Mouse (Mus musculus): ENCODE results near the gene Atp5g2. TPM values are rescaled to one million over a fixed set of nuclear protein-coding genes. Genes with fewer than 3 reads are reported as not detected.

Atp5g2 gene
- polyA plus RNA-seq, 1 experiment from 2014 or later, result 56.8 TPM

DNA sequence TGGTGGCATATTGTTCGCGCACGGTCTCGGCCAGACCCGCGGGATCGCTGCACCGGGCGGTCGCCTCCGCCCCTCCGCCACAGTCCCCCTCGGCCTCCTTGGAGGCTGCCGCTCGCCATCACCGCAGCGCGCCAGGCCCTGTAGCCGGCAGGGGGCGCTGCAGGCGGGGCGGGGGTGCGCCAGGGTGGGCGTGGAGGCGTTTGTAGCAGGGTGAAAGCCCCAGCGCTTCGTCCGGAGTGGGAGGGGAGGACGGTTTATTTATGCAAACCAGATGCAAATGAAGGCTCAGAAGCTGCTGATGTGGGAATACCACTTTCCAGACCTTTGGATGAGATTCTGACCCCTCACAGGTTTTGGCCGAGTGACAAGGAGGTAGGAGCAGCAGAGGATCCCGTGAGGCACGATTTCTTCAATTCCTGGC, 20.8 kb upstream of the Atp5g2 start:
- Histone ChIP-seq H3K27ac (replicated peaks) (peak overlapping the region; percentile 85), H3K4me2 (replicated peaks) (peak overlapping the region; percentile 78), H3K27me3 (peaks cover 41% of the 10 kb centered on the region), H3K4me1 (peaks cover 37% of the 10 kb centered on the region), H3K9me3 (no peaks in the 10 kb centered on the region), H3K4me3 (peak overlapping the region; percentile 51), H3K36me3 (no peaks in the 10 kb centered on the region), H3K9ac (replicated peaks) (peak overlapping the region; percentile 58)
- WGBS, result under 1% methylated on average over 32 of the region's 32 CpGs
- ATAC-seq (replicated peaks), result peak; percentile 84

DNA sequence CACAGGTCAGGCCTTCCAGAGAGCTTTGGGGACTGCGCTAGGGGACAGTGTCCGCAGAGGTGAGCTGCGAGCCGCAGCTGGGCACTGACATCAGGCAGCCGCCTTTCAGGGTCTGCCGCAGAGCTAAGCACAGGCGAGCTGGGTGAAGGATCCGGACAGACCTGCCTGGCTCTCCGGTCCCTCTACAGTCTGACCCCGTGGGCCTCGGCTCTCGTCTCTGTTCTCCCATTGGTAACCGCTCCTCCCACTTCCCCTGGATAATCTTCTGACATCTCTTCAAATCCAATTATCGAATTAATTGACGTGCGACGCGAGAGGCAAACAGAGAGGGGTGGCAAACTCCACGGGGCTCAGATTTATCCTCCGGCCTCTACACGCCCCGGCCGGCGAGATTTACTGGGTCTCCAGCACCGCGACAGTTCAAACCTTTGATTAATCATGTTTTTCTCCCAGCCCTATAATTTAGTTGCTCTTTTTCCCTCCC, 20.2 kb upstream of the Atp5g2 start:
- H3K4me2 ChIP-seq (replicated peaks), result peak overlapping the region; percentile 78
- peaks cover 35% of the 10 kb centered on the region for H3K27me3 ChIP-seq
- H3K9me3 ChIP-seq, result no peaks in the 10 kb centered on the region
- no peaks in the 10 kb centered on the region for H3K36me3 ChIP-seq
- peaks cover 37% of the 10 kb centered on the region for H3K4me1 ChIP-seq
- peak overlapping the region; percentile 85 for H3K27ac ChIP-seq (replicated peaks)
- H3K9ac ChIP-seq (replicated peaks), result peak overlapping the region; percentile 58
- peak overlapping the region; percentile 51 for H3K4me3 ChIP-seq
- WGBS, result under 1% methylated on average over 26 of the region's 26 CpGs
- peak; percentile 38 for ATAC-seq (replicated peaks)

DNA sequence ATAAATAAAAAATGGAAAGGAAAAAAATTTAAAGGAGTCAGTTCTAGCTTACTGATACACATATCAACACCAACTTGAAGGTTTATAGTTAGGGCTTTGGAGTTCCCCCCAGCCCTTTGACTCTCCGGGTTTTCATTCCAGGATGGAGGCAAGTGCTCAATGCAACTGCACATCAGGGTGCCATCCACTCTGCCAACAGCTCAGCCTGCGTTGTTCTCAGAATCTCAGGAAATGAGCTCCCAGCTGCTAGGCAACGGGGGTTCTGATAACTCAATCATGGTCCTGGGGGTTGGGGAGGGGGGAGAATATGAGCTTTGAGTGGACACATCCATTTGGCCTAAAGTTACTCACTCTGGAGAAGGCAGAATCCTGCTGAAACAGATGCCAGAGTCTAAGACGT, 13.6 kb upstream of the Atp5g2 start:
- no peaks in the 10 kb centered on the region for H3K36me3 ChIP-seq
- peak overlapping the region; percentile 29 for H3K27ac ChIP-seq (replicated peaks)
- 7% methylated on average over 4 of the region's 4 CpGs for WGBS
- 0 out of 2 replicates have a peak, but pooled peaks have one; percentile 26 for ATAC-seq (replicated peaks)
- H3K9ac ChIP-seq (replicated peaks), result no peak overlapping the region
- no peaks in the 10 kb centered on the region for H3K9me3 ChIP-seq
- H3K4me3 ChIP-seq, result no peak overlapping the region
- no peak overlapping the region for H3K4me2 ChIP-seq (replicated peaks)
- H3K27me3 ChIP-seq, result peaks cover 3% of the 10 kb centered on the region
- H3K4me1 ChIP-seq, result peaks cover 11% of the 10 kb centered on the region

DNA sequence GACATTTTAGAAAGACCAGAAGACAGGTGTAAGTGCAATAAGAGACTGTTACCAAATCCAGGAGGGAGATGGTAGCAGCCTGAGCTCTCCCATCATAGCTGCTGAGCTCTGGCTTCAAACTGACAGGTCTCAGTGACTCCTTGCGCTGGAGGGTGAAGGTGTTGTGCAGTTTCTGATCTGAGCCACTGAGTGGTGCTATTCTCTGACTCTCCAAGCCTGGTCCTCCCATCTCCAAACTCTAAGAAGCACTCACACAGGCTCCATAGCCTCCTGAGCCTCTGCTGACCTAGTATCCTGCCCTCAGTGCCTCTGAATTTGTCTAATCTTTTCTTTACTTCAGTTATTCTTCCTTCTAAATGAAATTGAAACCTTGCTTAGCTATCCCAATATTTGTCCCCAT, 11.5 kb upstream of the Atp5g2 start:
- no peak overlapping the region for H3K9ac ChIP-seq (replicated peaks)
- no peaks in the 10 kb centered on the region for H3K9me3 ChIP-seq
- 19% methylated on average over 1 of the region's 1 CpGs for WGBS
- no peak overlapping the region for H3K4me2 ChIP-seq (replicated peaks)
- H3K4me3 ChIP-seq, result no peak overlapping the region
- no peak for ATAC-seq (replicated peaks)
- no peak overlapping the region for H3K27ac ChIP-seq (replicated peaks)
- H3K4me1 ChIP-seq, result peaks cover 11% of the 10 kb centered on the region
- no peaks in the 10 kb centered on the region for H3K36me3 ChIP-seq
- H3K27me3 ChIP-seq, result peaks cover 3% of the 10 kb centered on the region; the same call in 1 of the 2 replicates

DNA sequence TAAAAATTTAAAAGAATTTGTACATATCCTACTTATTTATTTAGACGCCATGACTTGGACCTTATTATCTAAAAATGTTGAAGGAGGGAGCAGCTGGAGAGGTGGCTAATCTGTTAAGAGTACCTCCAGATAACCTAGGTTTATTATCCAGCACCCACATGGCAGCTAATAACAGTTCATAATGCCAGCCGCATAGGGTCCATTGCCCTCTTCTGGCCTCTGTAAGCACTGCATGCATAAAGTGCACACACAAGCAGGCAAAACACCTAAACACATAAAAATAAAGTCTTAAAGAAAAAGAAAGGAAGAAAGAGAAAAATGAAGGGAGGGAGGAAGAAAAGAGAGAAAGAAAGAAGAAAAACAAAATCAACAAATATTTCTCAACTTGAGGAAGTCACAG, 4.2 kb upstream of the Atp5g2 start:
- no peak overlapping the region for H3K9ac ChIP-seq (replicated peaks)
- ATAC-seq (replicated peaks), result no peak
- no peak overlapping the region for H3K27ac ChIP-seq (replicated peaks)
- no peaks in the 10 kb centered on the region for H3K36me3 ChIP-seq
- no peak overlapping the region for H3K4me3 ChIP-seq
- 97% methylated on average over 2 of the region's 2 CpGs for WGBS
- H3K9me3 ChIP-seq, result no peaks in the 10 kb centered on the region
- H3K27me3 ChIP-seq, result no peaks in the 10 kb centered on the region
- H3K4me2 ChIP-seq (replicated peaks), result no peak overlapping the region
- peaks cover 25% of the 10 kb centered on the region for H3K4me1 ChIP-seq

GRCm38 (mm10) chr15:102673548-102673947, 1.4 kb upstream of the Atp5g2 start:
- no peak overlapping the region for H3K9ac ChIP-seq (replicated peaks)
- H3K27me3 ChIP-seq, result no peaks in the 10 kb centered on the region
- H3K9me3 ChIP-seq, result no peaks in the 10 kb centered on the region
- peak; percentile 39 for ATAC-seq (replicated peaks)
- no peaks in the 10 kb centered on the region for H3K36me3 ChIP-seq
- peak overlapping the region; percentile 73 for H3K4me2 ChIP-seq (replicated peaks)
- peak overlapping the region; percentile 98 for H3K27ac ChIP-seq (replicated peaks)
- peak overlapping the region; percentile 25 for H3K4me3 ChIP-seq
- 3% methylated on average over 10 of the region's 10 CpGs for WGBS
- peaks cover 40% of the 10 kb centered on the region for H3K4me1 ChIP-seq

- Histone ChIP-seq H3K4me3 (peak overlapping the region; percentile 75), H3K27ac (replicated peaks) (peak overlapping the region; percentile 98), H3K4me1 (peaks cover 40% of the 10 kb centered on the region), H3K9me3 (no peaks in the 10 kb centered on the region), H3K9ac (replicated peaks) (peak overlapping the region; percentile 78), H3K36me3 (peaks cover 8% of the 10 kb centered on the region; the same call in 1 of the 2 replicates), H3K4me2 (replicated peaks) (peak overlapping the region; percentile 73), H3K27me3 (no peaks in the 10 kb centered on the region)
- ATAC-seq (replicated peaks), result peak; percentile 62
- WGBS, result under 1% methylated on average over 32 of the region's 34 CpGs
These were observed 384 bp downstream of the Atp5g2 start for GRCm38 (mm10) chr15:102671721-102672214.

- Histone ChIP-seq H3K4me3 (peak overlapping the region; percentile 75), H3K27me3 (no peaks in the 10 kb centered on the region), H3K9ac (replicated peaks) (peak overlapping the region; percentile 96), H3K9me3 (no peaks in the 10 kb centered on the region), H3K4me2 (replicated peaks) (peak overlapping the region; percentile 73), H3K27ac (replicated peaks) (peak overlapping the region; percentile 98), H3K36me3 (peaks cover 10% of the 10 kb centered on the region; the same call in 1 of the 2 replicates), H3K4me1 (peaks cover 40% of the 10 kb centered on the region)
- under 1% methylated on average over 53 of the region's 53 CpGs for WGBS
- ATAC-seq (replicated peaks), result peak; percentile 93
These were observed 1.2 kb downstream of the Atp5g2 start for GRCm38 (mm10) chr15:102670767-102671575.

DNA sequence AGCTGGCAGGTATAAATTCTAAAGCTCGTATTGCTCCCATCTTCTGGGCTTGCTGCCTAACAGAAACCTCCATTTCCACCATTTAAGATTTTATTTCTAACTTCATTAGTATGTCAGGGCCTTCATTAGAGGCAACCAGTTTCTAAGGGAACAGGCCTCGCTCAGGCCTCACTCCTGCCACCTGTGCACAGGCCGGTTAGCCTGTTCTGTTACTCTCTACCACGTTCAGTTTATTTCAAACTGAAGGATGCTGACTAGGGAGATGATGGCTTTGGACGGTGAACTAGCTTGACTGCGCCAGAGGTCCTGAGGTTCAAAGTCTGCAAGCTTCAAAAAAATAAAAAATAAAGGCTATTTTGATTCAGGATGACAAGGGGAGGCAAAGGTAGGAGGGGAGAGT, 1.9 kb downstream of the Atp5g2 start:
- H3K4me2 ChIP-seq (replicated peaks), result peak overlapping the region; percentile 72
- H3K27ac ChIP-seq (replicated peaks), result peak overlapping the region; percentile 98
- no peaks in the 10 kb centered on the region for H3K27me3 ChIP-seq
- H3K9me3 ChIP-seq, result no peaks in the 10 kb centered on the region
- WGBS, result 10% methylated on average over 6 of the region's 6 CpGs
- ATAC-seq (replicated peaks), result no peak
- H3K4me3 ChIP-seq, result peak overlapping the region; percentile 75
- peak overlapping the region; percentile 96 for H3K9ac ChIP-seq (replicated peaks)
- H3K36me3 ChIP-seq, result peaks cover 14% of the 10 kb centered on the region; the same call in 1 of the 2 replicates
- peaks cover 40% of the 10 kb centered on the region for H3K4me1 ChIP-seq

- peaks cover 40% of the 10 kb centered on the region for H3K4me1 ChIP-seq
- H3K27ac ChIP-seq (replicated peaks), result 0 out of 2 replicates have a peak overlapping the region, but pooled peaks have one; percentile 0
- peaks cover 21% of the 10 kb centered on the region for H3K36me3 ChIP-seq
- no peaks in the 10 kb centered on the region for H3K27me3 ChIP-seq
- peak overlapping the region; percentile 72; the same call in 1 of the 2 replicates for H3K4me2 ChIP-seq (replicated peaks)
- H3K9me3 ChIP-seq, result no peaks in the 10 kb centered on the region
- ATAC-seq (replicated peaks), result no peak
- H3K4me3 ChIP-seq, result no peak overlapping the region
- WGBS, result 88% methylated on average over 8 of the region's 8 CpGs
- no peak overlapping the region; the same call in 1 of the 2 replicates for H3K9ac ChIP-seq (replicated peaks)
These were observed 2.6 kb downstream of the Atp5g2 start for GRCm38 (mm10) chr15:102669571-102669970.

DNA sequence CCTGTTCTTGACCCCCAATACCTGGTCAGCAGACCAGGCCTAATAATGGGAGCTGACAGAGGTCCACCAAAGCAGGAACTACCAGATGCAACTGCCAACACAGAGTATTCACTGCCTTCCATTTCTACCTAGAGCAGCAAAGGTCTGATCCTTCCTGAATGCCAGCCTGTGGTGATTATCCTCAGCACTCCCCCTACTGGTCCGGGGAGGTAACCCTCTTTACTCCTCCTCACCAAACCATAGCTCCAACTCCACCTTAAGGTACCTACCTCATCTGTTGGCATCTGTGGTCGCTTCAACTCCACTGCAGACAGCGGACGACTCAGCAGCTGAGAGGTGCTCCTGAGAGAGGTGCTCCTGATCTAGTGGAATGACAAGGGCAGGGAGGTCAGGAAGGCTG, 6.7 kb downstream of the Atp5g2 start:
- Histone ChIP-seq H3K27ac (replicated peaks) (no peak overlapping the region), H3K4me2 (replicated peaks) (no peak overlapping the region), H3K9ac (replicated peaks) (no peak overlapping the region), H3K9me3 (no peaks in the 10 kb centered on the region), H3K4me3 (no peak overlapping the region), H3K4me1 (peaks cover 14% of the 10 kb centered on the region), H3K27me3 (no peaks in the 10 kb centered on the region), H3K36me3 (peaks cover 55% of the 10 kb centered on the region)
- WGBS, result 58% methylated on average over 4 of the region's 4 CpGs
- no peak; the same call in 1 of the 2 replicates for ATAC-seq (replicated peaks)

- H3K36me3 ChIP-seq, result peaks cover 59% of the 10 kb centered on the region
- no peak for ATAC-seq (replicated peaks)
These were observed 8.3 kb downstream of the Atp5g2 start for GRCm38 (mm10) chr15:102663825-102664224.

More at GRCm38 (mm10) chr15:102663825-102664224, 8.3 kb downstream of the Atp5g2 start:
- Histone ChIP-seq H3K27me3 (no peaks in the 10 kb centered on the region), H3K27ac (replicated peaks) (no peak overlapping the region), H3K9ac (replicated peaks) (no peak overlapping the region), H3K4me1 (0 out of 2 replicates have a peak, but pooled peaks cover 2% of the 10 kb centered on the region), H3K4me2 (replicated peaks) (no peak overlapping the region), H3K4me3 (no peak overlapping the region), H3K9me3 (no peaks in the 10 kb centered on the region)
- 82% methylated on average over 8 of the region's 8 CpGs for WGBS

All from forebrain, embryonic 15.5 days (tissue).